Mouse (Mus musculus): ENCODE data around the gene Gm37240. TPM values are rescaled to one million over a fixed set of nuclear protein-coding genes. Genes with fewer than 3 reads are reported as not detected.

The Gm37240 gene
- polyA plus RNA-seq, 1 experiment from 2014 or later = 0.16 TPM

DNA sequence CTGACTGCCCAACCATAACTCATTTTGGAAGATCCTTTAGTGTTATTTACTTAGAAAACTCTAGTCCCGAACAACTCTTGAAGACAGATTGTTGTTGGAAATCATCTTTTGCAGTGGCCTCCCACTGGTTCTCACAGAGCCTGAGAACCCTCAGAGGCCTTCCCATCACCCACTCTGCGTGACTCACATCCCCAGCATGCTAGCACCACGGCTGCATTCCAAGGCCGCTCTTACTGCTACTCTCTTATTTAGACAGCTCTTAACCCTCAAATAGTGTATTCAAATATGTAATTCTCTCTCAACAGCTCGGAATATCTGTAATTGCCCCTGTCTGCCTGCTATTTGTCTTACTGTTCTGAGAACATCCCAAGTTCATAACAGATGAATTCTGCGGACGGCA is 73.1 kb downstream of the Gm37240 start:
- Histone ChIP-seq H3K4me2 (replicated peaks) (no peak overlapping the region), H3K9ac (replicated peaks) (no peak overlapping the region), H3K4me3 (replicated peaks) (no peak overlapping the region), H3K36me3 (no peaks in the 10 kb centered on the region), H3K27me3 (no peaks in the 10 kb centered on the region), H3K4me1 (replicated peaks) (no peaks in the 10 kb centered on the region), H3K27ac (no peak overlapping the region), H3K9me3 (no peaks in the 10 kb centered on the region)
- no peak for ATAC-seq
- 75% methylated on average over 7 of the region's 7 CpGs for WGBS

- Histone ChIP-seq H3K36me3 (no peaks in the 10 kb centered on the region), H3K4me1 (replicated peaks) (no peaks in the 10 kb centered on the region), H3K9ac (replicated peaks) (no peak overlapping the region), H3K27ac (no peak overlapping the region), H3K4me3 (replicated peaks) (no peak overlapping the region), H3K4me2 (replicated peaks) (no peak overlapping the region), H3K27me3 (no peaks in the 10 kb centered on the region), H3K9me3 (no peaks in the 10 kb centered on the region)
- 75% methylated on average over 4 of the region's 4 CpGs for WGBS
- ATAC-seq = no peak
These were observed 74.0 kb downstream of the Gm37240 start for GRCm38 (mm10) chr3:85813101-85814014.

- H3K27ac ChIP-seq = no peak overlapping the region
- no peaks in the 10 kb centered on the region for H3K27me3 ChIP-seq
- 94% methylated on average over 5 of the region's 5 CpGs for WGBS
- H3K4me1 ChIP-seq (replicated peaks) = no peaks in the 10 kb centered on the region
- H3K36me3 ChIP-seq = no peaks in the 10 kb centered on the region
- H3K4me2 ChIP-seq (replicated peaks) = no peak overlapping the region
- no peak for ATAC-seq
- no peaks in the 10 kb centered on the region for H3K9me3 ChIP-seq
- no peak overlapping the region for H3K4me3 ChIP-seq (replicated peaks)
- no peak overlapping the region for H3K9ac ChIP-seq (replicated peaks)
These were observed 75.3 kb downstream of the Gm37240 start for GRCm38 (mm10) chr3:85812010-85812409.

- 67% methylated on average over 1 of the region's 1 CpGs for WGBS
- no peak overlapping the region for H3K27ac ChIP-seq
- ATAC-seq = no peak
- no peaks in the 10 kb centered on the region for H3K36me3 ChIP-seq
- H3K9me3 ChIP-seq = no peaks in the 10 kb centered on the region
- H3K9ac ChIP-seq (replicated peaks) = no peak overlapping the region
- no peaks in the 10 kb centered on the region for H3K4me1 ChIP-seq (replicated peaks)
- H3K27me3 ChIP-seq = no peaks in the 10 kb centered on the region
- H3K4me3 ChIP-seq (replicated peaks) = no peak overlapping the region
- no peak overlapping the region for H3K4me2 ChIP-seq (replicated peaks)
These were observed 94.2 kb downstream of the Gm37240 start for GRCm38 (mm10) chr3:85793166-85793565.

- Histone ChIP-seq H3K4me1 (replicated peaks) (no peaks in the 10 kb centered on the region), H3K27ac (no peak overlapping the region), H3K9ac (replicated peaks) (no peak overlapping the region), H3K27me3 (no peaks in the 10 kb centered on the region), H3K4me3 (replicated peaks) (no peak overlapping the region), H3K36me3 (no peaks in the 10 kb centered on the region), H3K9me3 (no peaks in the 10 kb centered on the region), H3K4me2 (replicated peaks) (no peak overlapping the region)
- ATAC-seq = no peak
- WGBS = 57% methylated on average over 4 of the region's 4 CpGs
These were observed 97.6 kb downstream of the Gm37240 start for GRCm38 (mm10) chr3:85789748-85790147.

DNA sequence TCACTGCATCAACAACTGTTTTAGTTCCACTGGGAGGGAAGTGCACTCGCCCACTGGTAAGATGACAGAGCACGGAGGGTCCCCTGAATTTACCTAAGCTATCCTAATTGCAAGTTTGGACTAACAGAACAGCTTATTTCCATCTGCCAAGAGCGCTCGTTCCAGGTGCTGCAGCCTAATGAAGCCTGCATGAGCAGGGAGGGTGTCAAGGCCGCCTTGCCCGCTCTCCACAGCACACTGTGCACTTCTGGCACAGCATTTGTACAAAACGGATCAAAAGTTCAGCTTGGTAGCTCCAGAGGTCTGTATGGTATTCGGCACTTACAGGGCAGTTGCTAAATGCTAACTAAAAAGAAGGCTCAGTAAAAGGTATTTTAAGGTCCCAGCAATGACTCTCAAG is 100.8 kb downstream of the Gm37240 start:
- no peak overlapping the region for H3K9ac ChIP-seq (replicated peaks)
- no peak overlapping the region for H3K4me2 ChIP-seq (replicated peaks)
- H3K27ac ChIP-seq = no peak overlapping the region
- WGBS = 74% methylated on average over 8 of the region's 8 CpGs
- no peak overlapping the region for H3K4me3 ChIP-seq (replicated peaks)
- no peaks in the 10 kb centered on the region for H3K27me3 ChIP-seq
- no peak for ATAC-seq
- no peaks in the 10 kb centered on the region for H3K9me3 ChIP-seq
- H3K4me1 ChIP-seq (replicated peaks) = no peaks in the 10 kb centered on the region
- H3K36me3 ChIP-seq = no peaks in the 10 kb centered on the region

- no peak for ATAC-seq
- Histone ChIP-seq H3K4me1 (replicated peaks) (0 out of 2 replicates have a peak, but pooled peaks cover 5% of the 10 kb centered on the region), H3K4me2 (replicated peaks) (no peak overlapping the region), H3K27me3 (no peaks in the 10 kb centered on the region), H3K27ac (no peak overlapping the region), H3K36me3 (no peaks in the 10 kb centered on the region), H3K4me3 (replicated peaks) (no peak overlapping the region), H3K9ac (replicated peaks) (no peak overlapping the region), H3K9me3 (no peaks in the 10 kb centered on the region)
- 76% methylated on average over 7 of the region's 7 CpGs for WGBS
These were observed 106.4 kb downstream of the Gm37240 start for GRCm38 (mm10) chr3:85780906-85781305.

- Histone ChIP-seq H3K36me3 (no peaks in the 10 kb centered on the region), H3K9ac (replicated peaks) (no peak overlapping the region), H3K27me3 (no peaks in the 10 kb centered on the region), H3K4me1 (replicated peaks) (0 out of 2 replicates have a peak, but pooled peaks cover 5% of the 10 kb centered on the region), H3K9me3 (no peaks in the 10 kb centered on the region), H3K4me3 (replicated peaks) (no peak overlapping the region), H3K4me2 (replicated peaks) (no peak overlapping the region), H3K27ac (peak overlapping the region; percentile 32; the same call in 1 of the 2 replicates)
- 48% methylated on average over 2 of the region's 2 CpGs for WGBS
- peak; percentile 81 for ATAC-seq
These were observed 107.0 kb downstream of the Gm37240 start for GRCm38 (mm10) chr3:85780332-85780731.

GRCm38 (mm10) chr3:85777841-85778240 is 109.5 kb downstream of the Gm37240 start:
- no peak overlapping the region for H3K4me2 ChIP-seq (replicated peaks)
- H3K27ac ChIP-seq = no peak overlapping the region
- H3K9ac ChIP-seq (replicated peaks) = no peak overlapping the region
- no peaks in the 10 kb centered on the region for H3K36me3 ChIP-seq
- H3K4me1 ChIP-seq (replicated peaks) = 0 out of 2 replicates have a peak, but pooled peaks cover 5% of the 10 kb centered on the region
- H3K27me3 ChIP-seq = no peaks in the 10 kb centered on the region
- no peak overlapping the region for H3K4me3 ChIP-seq (replicated peaks)
- 88% methylated on average over 2 of the region's 2 CpGs for WGBS
- ATAC-seq = no peak
- no peaks in the 10 kb centered on the region for H3K9me3 ChIP-seq

DNA sequence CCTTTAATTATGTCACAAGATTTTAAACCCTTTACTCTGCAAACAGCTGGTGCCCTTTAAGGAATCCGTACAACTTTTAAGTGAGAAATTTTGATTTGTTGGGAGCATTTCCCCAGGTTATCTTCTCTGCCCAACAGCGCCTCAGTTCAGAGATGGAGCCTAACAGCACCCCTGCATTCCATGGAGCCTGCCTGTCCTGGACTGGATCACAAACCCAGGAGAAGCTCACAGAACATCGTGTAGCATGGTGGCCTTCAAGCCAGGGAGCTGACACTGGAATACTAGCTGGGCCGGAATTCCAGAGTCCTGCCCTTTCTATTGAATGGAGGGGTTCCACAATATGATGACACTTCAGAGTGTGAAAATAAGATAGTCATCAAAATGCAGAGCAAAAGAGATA is 110.0 kb downstream of the Gm37240 start:
- Histone ChIP-seq H3K36me3 (no peaks in the 10 kb centered on the region), H3K4me2 (replicated peaks) (no peak overlapping the region), H3K4me3 (replicated peaks) (no peak overlapping the region), H3K9me3 (no peaks in the 10 kb centered on the region), H3K9ac (replicated peaks) (no peak overlapping the region), H3K27ac (no peak overlapping the region), H3K4me1 (replicated peaks) (0 out of 2 replicates have a peak, but pooled peaks cover 5% of the 10 kb centered on the region), H3K27me3 (no peaks in the 10 kb centered on the region)
- 82% methylated on average over 4 of the region's 4 CpGs for WGBS
- ATAC-seq = no peak

GRCm38 (mm10) chr3:85776707-85777106 is 110.6 kb downstream of the Gm37240 start:
- Histone ChIP-seq H3K9me3 (no peaks in the 10 kb centered on the region), H3K4me1 (replicated peaks) (0 out of 2 replicates have a peak, but pooled peaks cover 5% of the 10 kb centered on the region), H3K27me3 (no peaks in the 10 kb centered on the region), H3K36me3 (no peaks in the 10 kb centered on the region), H3K4me2 (replicated peaks) (no peak overlapping the region), H3K27ac (no peak overlapping the region), H3K4me3 (replicated peaks) (no peak overlapping the region), H3K9ac (replicated peaks) (no peak overlapping the region)
- no peak for ATAC-seq
- 84% methylated on average over 10 of the region's 10 CpGs for WGBS

DNA sequence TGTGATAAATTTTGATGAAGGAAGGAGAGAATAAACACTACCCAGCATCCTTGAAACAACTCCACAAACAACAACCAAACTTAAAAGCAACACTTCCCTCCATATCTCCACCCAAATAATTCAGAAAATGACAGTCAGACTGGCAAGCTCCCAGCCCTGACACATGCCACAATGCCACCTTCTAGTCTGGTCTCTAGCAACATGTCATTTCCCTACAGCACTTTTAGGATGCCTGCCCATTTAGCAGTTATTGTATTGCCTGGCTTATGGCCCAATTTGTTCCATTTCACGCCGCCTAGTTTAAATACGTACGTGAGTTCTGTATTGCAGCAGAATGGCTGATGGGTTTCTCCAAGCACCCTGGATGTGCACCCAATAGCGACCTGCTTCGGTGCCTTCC is 111.2 kb downstream of the Gm37240 start:
- H3K4me2 ChIP-seq (replicated peaks) = no peak overlapping the region
- no peak overlapping the region for H3K4me3 ChIP-seq (replicated peaks)
- H3K9ac ChIP-seq (replicated peaks) = no peak overlapping the region
- H3K36me3 ChIP-seq = no peaks in the 10 kb centered on the region
- 85% methylated on average over 6 of the region's 6 CpGs for WGBS
- H3K27me3 ChIP-seq = no peaks in the 10 kb centered on the region
- no peaks in the 10 kb centered on the region for H3K9me3 ChIP-seq
- H3K27ac ChIP-seq = no peak overlapping the region
- ATAC-seq = no peak
- H3K4me1 ChIP-seq (replicated peaks) = 0 out of 2 replicates have a peak, but pooled peaks cover 5% of the 10 kb centered on the region

Data from midbrain, embryonic 13.5 days (tissue).